Mouse (Mus musculus): Measurements from ENCODE around the gene Sinhcaf. TPM values are rescaled to one million over a fixed set of nuclear protein-coding genes. Genes with fewer than 3 reads are reported as not detected.

The Sinhcaf gene
- polyA plus RNA-seq, 1 experiment from 2014 or later = 14.5 TPM

Other genes starting within 250 kb of the Sinhcaf start
- gene Ipo8, start 115.0 kb downstream of the Sinhcaf start, polyA plus RNA-seq (2015; fragmentation: Nextera tagmentation; extraction: Ambion mirVana) = 6.5 and 7.3 TPM in 2 replicates
- 4.3 and 5.7 TPM in 2 replicates for gene Caprin2, start 50.2 kb downstream of the Sinhcaf start, polyA plus RNA-seq (2015; fragmentation: Nextera tagmentation; extraction: Ambion mirVana)
- 3.8 and 4.2 TPM in 2 replicates for gene Dennd5b, start 155.2 kb upstream of the Sinhcaf start, polyA plus RNA-seq (2015; fragmentation: Nextera tagmentation; extraction: Ambion mirVana)
- gene Gm10203, start 183.7 kb upstream of the Sinhcaf start, polyA plus RNA-seq (2015; fragmentation: Nextera tagmentation; extraction: Ambion mirVana) = not detected in 2 replicates
- 11.4 and 12.3 TPM in 2 replicates for gene Etfbkmt, start 193.4 kb upstream of the Sinhcaf start, polyA plus RNA-seq (2015; fragmentation: Nextera tagmentation; extraction: Ambion mirVana)
- 5.3 and 5.6 TPM in 2 replicates for gene Amn1, start 242.2 kb upstream of the Sinhcaf start, polyA plus RNA-seq (2015; fragmentation: Nextera tagmentation; extraction: Ambion mirVana)